Mouse (Mus musculus): ENCODE data around the gene Rnf40.

GRCm38 (mm10) chr7:127588011-127588871, at the start of gene Rnf40, which contains the start of gene Ccdc189:
- TF ChIP-seq MAFK (IDR thresholded peaks at IDR 0.05; ENCODE audit: insufficient read depth, low read depth, low read length) (no peak), CHD2 (IDR thresholded peaks at IDR 0.05; ENCODE audit: low read depth, low read length) (no peak)

All from ES-E14 (cell line).